ENCODE assay signal across 9 mouse cellular contexts in the genomic region with DNA sequence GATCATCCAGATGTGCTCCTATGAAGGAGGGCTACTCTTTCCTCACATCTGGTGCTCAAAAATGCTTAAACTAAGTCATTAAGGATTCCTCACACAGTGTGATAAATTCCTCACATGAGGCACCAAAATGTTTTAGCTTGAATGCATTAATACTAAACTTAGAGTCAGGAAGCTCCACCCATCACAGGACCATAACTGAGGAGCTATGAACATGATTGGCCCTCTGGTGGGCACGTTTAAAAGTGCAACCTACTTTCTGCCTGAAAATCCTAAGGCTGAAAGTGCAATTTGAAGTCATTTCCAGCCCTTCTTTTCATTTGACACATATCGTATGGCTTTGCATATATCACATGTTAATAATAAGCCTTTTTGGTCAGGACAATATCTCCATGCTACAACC.
A peak's percentile ranks its signal among the peaks of the same experiment; 100 is the strongest.
DNase-seq lines count a peak whose midpoint lies in the region; ATAC-seq and TF ChIP-seq lines count a peak whose summit lies in the region.
"Had no signal": no experiment of that assay in that cellular context is flagged by ENCODE, and none has a peak within 500 bp of the region (broad histone marks: within the 10 kb centered on the region; RNA-seq: fewer than 3 reads in every experiment).

No protein-coding gene starts in this region.

- no peaks in the 10 kb centered on the region for H3K36me3 ChIP-seq in forebrain, postnatal 0 days (ENCODE audit: insufficient read depth)
- H3K36me3 ChIP-seq in forebrain, embryonic 12.5 days (replicated peaks) = no peaks in the 10 kb centered on the region
- no peaks in the 10 kb centered on the region for H3K36me3 ChIP-seq in midbrain, embryonic 14.5 days (ENCODE audit: control insufficient read depth, insufficient read depth, low read length)
- no peaks in the 10 kb centered on the region for H3K36me3 ChIP-seq in midbrain, embryonic 15.5 days (replicated peaks)
- H3K36me3 ChIP-seq: heart, embryonic 15.5 days had no signal

- TF ChIP-seq CTCF in forebrain, postnatal 0 days (IDR thresholded peaks at IDR 0.05; ENCODE audit: low read depth) = peak; percentile 67

- no peak overlapping the region for H3K27ac ChIP-seq in forebrain, postnatal 0 days (ENCODE audit: low read depth, low read length)
- no peak overlapping the region for H3K27ac ChIP-seq in forebrain, embryonic 12.5 days
- no peak overlapping the region for H3K27ac ChIP-seq in midbrain, embryonic 14.5 days (replicated peaks; ENCODE audit: low read depth, low read length)
- no peak overlapping the region for H3K27ac ChIP-seq in midbrain, embryonic 15.5 days
- H3K27ac ChIP-seq: heart, embryonic 15.5 days had no signal

- no peak overlapping the region for H3K9ac ChIP-seq in forebrain, postnatal 0 days
- H3K9ac ChIP-seq in forebrain, embryonic 12.5 days = no peak overlapping the region
- no peak overlapping the region for H3K9ac ChIP-seq in midbrain, embryonic 14.5 days (replicated peaks; ENCODE audit: low read length)
- no peak overlapping the region for H3K9ac ChIP-seq in midbrain, embryonic 15.5 days
- H3K9ac ChIP-seq: heart, embryonic 15.5 days had no signal

- no peak overlapping the region for H3K4me2 ChIP-seq in forebrain, postnatal 0 days (ENCODE audit: low read depth)
- H3K4me2 ChIP-seq in forebrain, embryonic 12.5 days = no peak overlapping the region
- no peak overlapping the region for H3K4me2 ChIP-seq in midbrain, embryonic 14.5 days (ENCODE audit: low read length)
- no peak overlapping the region for H3K4me2 ChIP-seq in midbrain, embryonic 15.5 days
- H3K4me2 ChIP-seq: heart, embryonic 15.5 days had no signal

- H3K4me3 ChIP-seq in forebrain, postnatal 0 days (ENCODE audit: low read depth, low read length) = no peak overlapping the region
- H3K4me3 ChIP-seq in forebrain, embryonic 12.5 days (replicated peaks) = no peak overlapping the region
- no peak overlapping the region for H3K4me3 ChIP-seq in midbrain, embryonic 14.5 days (replicated peaks; ENCODE audit: low read depth, low read length)
- H3K4me3 ChIP-seq in midbrain, embryonic 15.5 days = no peak overlapping the region
- H3K4me3 ChIP-seq: heart, embryonic 15.5 days had no signal

- WGBS in forebrain, postnatal 0 days = 38% methylated on average over 2 of the region's 2 CpGs
- 39% methylated on average over 2 of the region's 2 CpGs for WGBS in forebrain, embryonic 12.5 days
- 44% methylated on average over 2 of the region's 2 CpGs for WGBS in midbrain, embryonic 14.5 days
- 38% methylated on average over 2 of the region's 2 CpGs for WGBS in midbrain, embryonic 15.5 days

- no peaks in the 10 kb centered on the region for H3K9me3 ChIP-seq in forebrain, postnatal 0 days (ENCODE audit: low read length)
- no peaks in the 10 kb centered on the region for H3K9me3 ChIP-seq in forebrain, embryonic 12.5 days
- no peaks in the 10 kb centered on the region for H3K9me3 ChIP-seq in midbrain, embryonic 14.5 days (ENCODE audit: control insufficient read depth, low read length)
- no peaks in the 10 kb centered on the region for H3K9me3 ChIP-seq in midbrain, embryonic 15.5 days
- H3K9me3 ChIP-seq: heart, embryonic 15.5 days had no signal

- H3K4me1 ChIP-seq in forebrain, postnatal 0 days (ENCODE audit: insufficient read depth) = no peaks in the 10 kb centered on the region
- H3K4me1 ChIP-seq in forebrain, embryonic 12.5 days = no peaks in the 10 kb centered on the region
- no peaks in the 10 kb centered on the region for H3K4me1 ChIP-seq in midbrain, embryonic 14.5 days (ENCODE audit: control insufficient read depth, insufficient read depth, low read length)
- H3K4me1 ChIP-seq in midbrain, embryonic 15.5 days = no peaks in the 10 kb centered on the region
- H3K4me1 ChIP-seq: heart, embryonic 15.5 days had no signal

- peak; percentile 57 for DNase-seq in forebrain, postnatal 0 days
- peak; percentile 74 for DNase-seq in midbrain, embryonic 14.5 days
- DNase-seq in adrenal gland, postnatal 25 days = peak; percentile 9
- DNase-seq in hindlimb bud, embryonic 11.5 days (ENCODE audit: extremely low spot score, low read depth, low spot score) = peak; percentile 20
- peak; percentile 82 for DNase-seq in lung, postnatal 36 days
- DNase-seq in thymus, postnatal 36 days = peak; percentile 55 to 57

- peak; percentile 58; the same call in 1 of the 2 replicates for ATAC-seq in forebrain, postnatal 0 days
- no peak for ATAC-seq in forebrain, embryonic 12.5 days (ENCODE audit: low FRiP score)
- ATAC-seq in midbrain, embryonic 14.5 days (ENCODE audit: low FRiP score, low TSS enrichment) = no peak
- no peak for ATAC-seq in midbrain, embryonic 15.5 days (replicated peaks)

- H3K27me3 ChIP-seq in forebrain, postnatal 0 days (ENCODE audit: insufficient read depth, low read length) = no peaks in the 10 kb centered on the region
- no peaks in the 10 kb centered on the region for H3K27me3 ChIP-seq in forebrain, embryonic 12.5 days
- no peaks in the 10 kb centered on the region for H3K27me3 ChIP-seq in midbrain, embryonic 14.5 days (ENCODE audit: control insufficient read depth, insufficient read depth, low read length)
- no peaks in the 10 kb centered on the region for H3K27me3 ChIP-seq in midbrain, embryonic 15.5 days (replicated peaks)
- H3K27me3 ChIP-seq: heart, embryonic 15.5 days had no signal

Comparison
In these comparisons a context has a peak if more than half of its experiments do, and no peak if none do; other contexts are left out.
1. DNase-seq: peak in every context shown above with its lines; median percentile 82 in lung, postnatal 36 days; 74 in midbrain, embryonic 14.5 days; 57 in forebrain, postnatal 0 days; 56 in thymus, postnatal 36 days; 20 in hindlimb bud, embryonic 11.5 days; 9 in adrenal gland, postnatal 25 days.